ENCODE assay signal across 8 mouse cellular contexts in genomic region chr7:25219416-25219750, GRCm38 (mm10). TPM values are rescaled to one million over a fixed set of nuclear protein-coding genes. Genes with fewer than 3 reads are reported as not detected.
DNase-seq lines count a peak whose midpoint lies in the region; ATAC-seq and TF ChIP-seq lines count a peak whose summit lies in the region.

No protein-coding gene starts in this region.

- no peak for TF ChIP-seq POLR2A in thymus, adult 2 months (IDR thresholded peaks at IDR 0.05; ENCODE audit: control insufficient read depth, extremely low read depth, insufficient read depth, low read length, poor library complexity)

- no peak for DNase-seq in thymus, adult 2 months
- no peak for DNase-seq in thymus, postnatal 36 days
- DNase-seq in adrenal gland, adult 18-20 months (ENCODE audit: low spot score in 2 of 2) = no peak
- no peak for DNase-seq in cerebellum, adult 11-12 months

- H3K27me3 ChIP-seq in erythroblast, embryonic 14.5 days (ENCODE audit: control insufficient read depth) = no peaks in the 10 kb centered on the region
- H3K27me3 ChIP-seq in thymus, adult 2 months (ENCODE audit: control insufficient read depth, insufficient read depth, low read length) = no peaks in the 10 kb centered on the region
- no peaks in the 10 kb centered on the region for H3K27me3 ChIP-seq in liver, embryonic 15.5 days

- H3K4me3 ChIP-seq in erythroblast, embryonic 14.5 days (replicated peaks) = peak overlapping the region; percentile 68
- H3K4me3 ChIP-seq in thymus, adult 2 months (ENCODE audit: control insufficient read depth, insufficient read depth, low read length) = peak overlapping the region; percentile 87
- peak overlapping the region; percentile 89 for H3K4me3 ChIP-seq in liver, embryonic 15.5 days (replicated peaks)

- peaks cover 70% of the 10 kb centered on the region for H3K36me3 ChIP-seq in erythroblast, embryonic 14.5 days (ENCODE audit: control insufficient read depth)
- H3K36me3 ChIP-seq in thymus, adult 2 months (ENCODE audit: control insufficient read depth, insufficient read depth, low read length) = peaks cover 4% of the 10 kb centered on the region; the same call in 1 of the 2 replicates
- H3K36me3 ChIP-seq in liver, embryonic 15.5 days (replicated peaks) = peaks cover 56% of the 10 kb centered on the region

- H3K4me2 ChIP-seq in liver, embryonic 15.5 days = peak overlapping the region; percentile 87

- H3K27ac ChIP-seq in thymus, adult 2 months (ENCODE audit: control insufficient read depth, insufficient read depth, low read length) = peak overlapping the region; percentile 45
- H3K27ac ChIP-seq in liver, embryonic 15.5 days (replicated peaks) = peak overlapping the region; percentile 96

- ATAC-seq in erythroblast, adult 5-6 weeks (replicated peaks; ENCODE audit: low FRiP score, poor library complexity, severe bottlenecking) = no peak; the same call in 1 of the 2 replicates
- no peak for ATAC-seq in liver, embryonic 15.5 days (ENCODE audit: insufficient read depth)
- ATAC-seq in frontal cortex, adult (ENCODE audit: low TSS enrichment) = no peak; the same call in 1 of the 2 replicates

- no peak for TF ChIP-seq CTCF in thymus, adult 2 months (IDR thresholded peaks at IDR 0.05; ENCODE audit: borderline replicate concordance, control insufficient read depth, extremely low read depth, insufficient read depth, low read length, poor library complexity)

- peak overlapping the region; percentile 92 for H3K9ac ChIP-seq in liver, embryonic 15.5 days

- under 1% methylated on average over 16 of the region's 16 CpGs for WGBS in thymus, adult 2 months
- WGBS in liver, embryonic 15.5 days (ENCODE audit: insufficient replicate concordance) = under 1% methylated on average over 16 of the region's 16 CpGs

- H3K4me1 ChIP-seq in erythroblast, embryonic 14.5 days (ENCODE audit: control insufficient read depth) = peaks cover 78% of the 10 kb centered on the region
- H3K4me1 ChIP-seq in thymus, adult 2 months (replicated peaks; ENCODE audit: control insufficient read depth, insufficient read depth, low read length) = peaks cover 29% of the 10 kb centered on the region
- H3K4me1 ChIP-seq in liver, embryonic 15.5 days (replicated peaks) = peaks cover 68% of the 10 kb centered on the region

- H3K9me3 ChIP-seq in erythroblast, embryonic 14.5 days (ENCODE audit: control insufficient read depth, low read length) = no peaks in the 10 kb centered on the region
- H3K9me3 ChIP-seq in liver, embryonic 15.5 days (replicated peaks) = no peaks in the 10 kb centered on the region

RNA-seq across cellular contexts. Expression of gene Dedd2, which starts 1.0 kb away (rescaled TPM):
- polyA plus RNA-seq in erythroblast, embryonic 14.5 days (2012) = 50.4 and 51.9 TPM in 2 replicates
- 53.8 and 59.1 TPM in 2 replicates for total RNA-seq in erythroblast, adult 5-6 weeks (2015; ENCODE audit: low replicate concordance)
- 164 and 194 TPM in 2 replicates for total RNA-seq in erythroblast, adult 5-6 weeks (2017; ENCODE audit: low replicate concordance)
- 93.6 and 102 TPM in 2 replicates for polyA plus RNA-seq in thymus, adult 2 months (2012; rRNA removed)
- 35.4 and 39.1 TPM in 2 replicates for polyA plus RNA-seq in liver, embryonic 15.5 days (2015; fragmentation: Nextera tagmentation; extraction: Ambion mirVana)
- total RNA-seq in adrenal gland, adult 18-20 months (2021) = 10 to 100 TPM; 24.0 to 27.0 TPM

RNA-seq across cellular contexts. Expression of gene Zfp526, which starts 1.8 kb away (rescaled TPM):
- 1.1 and 1.5 TPM in 2 replicates for polyA plus RNA-seq in erythroblast, embryonic 14.5 days (2012)
- total RNA-seq in erythroblast, adult 5-6 weeks (2015; ENCODE audit: low replicate concordance) = 25.4 and 27.4 TPM in 2 replicates
- total RNA-seq in erythroblast, adult 5-6 weeks (2017; ENCODE audit: low replicate concordance) = 33.7 and 37.7 TPM in 2 replicates
- 38.2 and 46.5 TPM in 2 replicates for polyA plus RNA-seq in thymus, adult 2 months (2012; rRNA removed)
- 1.8 and 2.1 TPM in 2 replicates for polyA plus RNA-seq in liver, embryonic 15.5 days (2015; fragmentation: Nextera tagmentation; extraction: Ambion mirVana)
- total RNA-seq in adrenal gland, adult 18-20 months (2021) = 10 to 100 TPM in 1 of 2 experiments, 1 to 10 TPM in 1; 8.4 to 10.2 TPM

RNA-seq across cellular contexts. Expression of gene Gsk3a, which starts 18.3 kb away (rescaled TPM):
- polyA plus RNA-seq in erythroblast, embryonic 14.5 days (2012) = 30.9 and 31.8 TPM in 2 replicates
- 35.2 and 39.5 TPM in 2 replicates for total RNA-seq in erythroblast, adult 5-6 weeks (2015; ENCODE audit: low replicate concordance)
- total RNA-seq in erythroblast, adult 5-6 weeks (2017; ENCODE audit: low replicate concordance) = 24.2 and 29.0 TPM in 2 replicates
- polyA plus RNA-seq in thymus, adult 2 months (2012; rRNA removed) = 332 and 343 TPM in 2 replicates
- 6.4 and 7.4 TPM in 2 replicates for polyA plus RNA-seq in liver, embryonic 15.5 days (2015; fragmentation: Nextera tagmentation; extraction: Ambion mirVana)
- 100 to 1,000 TPM in 1 of 2 experiments, 10 to 100 TPM in 1; 96.7 to 101 TPM for total RNA-seq in adrenal gland, adult 18-20 months (2021)

RNA-seq across cellular contexts. Expression of gene Erf, which starts 31.2 kb away (rescaled TPM):
- 3.2 and 3.6 TPM in 2 replicates for polyA plus RNA-seq in erythroblast, embryonic 14.5 days (2012)
- 3.3 and 3.6 TPM in 2 replicates for total RNA-seq in erythroblast, adult 5-6 weeks (2015; ENCODE audit: low replicate concordance)
- total RNA-seq in erythroblast, adult 5-6 weeks (2017; ENCODE audit: low replicate concordance) = 2.4 and 2.6 TPM in 2 replicates
- polyA plus RNA-seq in thymus, adult 2 months (2012; rRNA removed) = 59.4 and 60.4 TPM in 2 replicates
- polyA plus RNA-seq in liver, embryonic 15.5 days (2015; fragmentation: Nextera tagmentation; extraction: Ambion mirVana) = 4.6 and 4.8 TPM in 2 replicates
- 10 to 100 TPM; 18.3 to 25.8 TPM for total RNA-seq in adrenal gland, adult 18-20 months (2021)

RNA-seq across cellular contexts. Expression of gene Pou2f2, which starts 39.9 kb away (rescaled TPM):
- polyA plus RNA-seq in erythroblast, embryonic 14.5 days (2012) = 0.29 and 0.33 TPM in 2 replicates
- total RNA-seq in erythroblast, adult 5-6 weeks (2015; ENCODE audit: low replicate concordance) = 3.1 and 4.8 TPM in 2 replicates
- 0.56 and 1.2 TPM in 2 replicates for total RNA-seq in erythroblast, adult 5-6 weeks (2017; ENCODE audit: low replicate concordance)
- polyA plus RNA-seq in thymus, adult 2 months (2012; rRNA removed) = 5.6 and 5.7 TPM in 2 replicates
- polyA plus RNA-seq in liver, embryonic 15.5 days (2015; fragmentation: Nextera tagmentation; extraction: Ambion mirVana) = 1.6 and 2.1 TPM in 2 replicates
- under 1 TPM; 0.56 to 0.61 TPM for total RNA-seq in adrenal gland, adult 18-20 months (2021)

Comparison
In these comparisons a context has a peak if more than half of its experiments do, and no peak if none do; other contexts are left out.
1. RNA of gene Zfp526, which starts 1.8 kb away (polyA plus RNA-seq): 38.2 to 46.5 TPM in thymus, adult 2 months; 1.8 to 2.1 TPM in liver, embryonic 15.5 days and 1.1 to 1.5 TPM in erythroblast, embryonic 14.5 days; every median in the first group is over 10 times any median in the second.
2. RNA of gene Gsk3a, which starts 18.3 kb away (polyA plus RNA-seq): 332 to 343 TPM in thymus, adult 2 months; 30.9 to 31.8 TPM in erythroblast, embryonic 14.5 days and 6.4 to 7.4 TPM in liver, embryonic 15.5 days; every median in the first group is over 10 times any median in the second.
3. Peak in every context shown above with its lines, with median percentiles within 50 percentile points of each other: H3K4me3 ChIP-seq.